Mouse (Mus musculus): Measurements from ENCODE around the gene Zfp677. TPM values are rescaled to one million over a fixed set of nuclear protein-coding genes. Genes with fewer than 3 reads are reported as not detected.
"Not testable (repeated sequence)": the region's sequence is repeated elsewhere in the genome, so short reads cannot be mapped to it uniquely, and the experiment has no call there.

Zfp677 gene
- polyA plus RNA-seq (2011; ENCODE audit: insufficient read length, low read depth, missing spikeins) = 3.1 and 5.4 TPM in 2 replicates

DNA sequence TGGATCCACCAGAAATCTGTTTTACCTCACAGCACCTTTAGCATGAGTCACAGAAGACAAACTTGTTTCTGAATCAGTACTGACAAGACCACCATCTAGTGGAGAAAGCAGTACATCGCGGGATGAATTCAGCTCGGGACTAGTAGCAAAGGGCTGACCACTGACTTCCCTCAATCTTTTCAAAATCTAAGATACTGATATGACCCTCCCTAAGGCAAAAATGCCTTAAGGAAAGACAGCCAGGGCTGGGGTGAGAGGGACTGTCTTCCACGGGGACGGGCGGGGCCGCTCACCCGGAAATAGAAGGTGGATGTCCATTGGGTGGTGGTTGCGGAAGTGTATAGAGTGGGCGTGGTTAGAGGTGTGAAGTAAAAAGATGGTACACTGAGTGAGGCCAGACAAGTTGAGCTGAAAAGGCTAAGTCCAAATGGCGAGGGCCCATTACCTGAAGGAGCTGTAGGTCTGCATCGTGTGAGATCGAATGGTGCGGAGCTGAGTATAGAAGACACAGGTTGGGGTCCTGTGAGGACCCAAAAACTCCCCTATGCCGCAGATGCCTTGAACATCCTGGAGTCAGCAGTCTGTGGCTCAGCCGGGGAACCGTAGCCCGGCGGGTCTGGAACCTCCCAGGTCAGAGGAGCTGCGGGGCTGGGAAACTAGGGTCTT is at the start of gene Zfp677:
Gene Zfp677, plus strand, starts transcription at position 358 of the 666 bp plus-strand sequence.
- Histone ChIP-seq H3K4me1 (ENCODE audit: control insufficient read depth, insufficient read depth, low read length) (no peaks in the 10 kb centered on the region), H3K27ac (ENCODE audit: insufficient read depth, low read length) (peak within 1 kb of the TSS; percentile 36; the same call in 1 of the 2 replicates), H3K4me3 (ENCODE audit: insufficient read depth, low read length) (peak within 1 kb of the TSS; percentile 50)
- no peak for TF ChIP-seq CTCF (IDR thresholded peaks at IDR 0.05; ENCODE audit: borderline replicate concordance, insufficient read depth, low read length)
- peak; percentile 68 for TF ChIP-seq POLR2A (IDR thresholded peaks at IDR 0.05; ENCODE audit: low read depth, low read length)

DNA sequence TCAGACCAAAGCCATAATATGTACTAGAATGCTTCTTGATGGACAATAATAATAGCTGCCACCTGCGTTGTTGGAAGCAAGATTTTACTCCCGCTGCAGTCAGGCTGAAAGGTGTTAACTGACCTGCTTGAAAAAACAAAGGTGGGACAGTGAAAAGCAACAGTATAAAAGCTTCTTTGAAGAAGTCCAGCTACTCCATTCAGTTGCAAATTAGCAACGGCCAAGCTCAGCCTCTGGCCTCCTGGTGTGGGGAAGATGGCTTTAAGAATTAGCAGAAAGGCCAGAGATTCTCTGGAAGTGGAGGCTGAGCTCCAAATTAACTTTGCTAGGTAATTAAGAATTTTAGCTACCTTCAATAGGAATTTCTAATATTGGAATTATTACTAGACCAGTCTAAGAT is 15.5 kb upstream of the Zfp677 start:
- H3K4me1 ChIP-seq (ENCODE audit: control insufficient read depth, insufficient read depth, low read length); H3K27ac ChIP-seq (ENCODE audit: insufficient read depth, low read length); H3K4me3 ChIP-seq (ENCODE audit: insufficient read depth, low read length): not testable (repeated sequence)

DNA sequence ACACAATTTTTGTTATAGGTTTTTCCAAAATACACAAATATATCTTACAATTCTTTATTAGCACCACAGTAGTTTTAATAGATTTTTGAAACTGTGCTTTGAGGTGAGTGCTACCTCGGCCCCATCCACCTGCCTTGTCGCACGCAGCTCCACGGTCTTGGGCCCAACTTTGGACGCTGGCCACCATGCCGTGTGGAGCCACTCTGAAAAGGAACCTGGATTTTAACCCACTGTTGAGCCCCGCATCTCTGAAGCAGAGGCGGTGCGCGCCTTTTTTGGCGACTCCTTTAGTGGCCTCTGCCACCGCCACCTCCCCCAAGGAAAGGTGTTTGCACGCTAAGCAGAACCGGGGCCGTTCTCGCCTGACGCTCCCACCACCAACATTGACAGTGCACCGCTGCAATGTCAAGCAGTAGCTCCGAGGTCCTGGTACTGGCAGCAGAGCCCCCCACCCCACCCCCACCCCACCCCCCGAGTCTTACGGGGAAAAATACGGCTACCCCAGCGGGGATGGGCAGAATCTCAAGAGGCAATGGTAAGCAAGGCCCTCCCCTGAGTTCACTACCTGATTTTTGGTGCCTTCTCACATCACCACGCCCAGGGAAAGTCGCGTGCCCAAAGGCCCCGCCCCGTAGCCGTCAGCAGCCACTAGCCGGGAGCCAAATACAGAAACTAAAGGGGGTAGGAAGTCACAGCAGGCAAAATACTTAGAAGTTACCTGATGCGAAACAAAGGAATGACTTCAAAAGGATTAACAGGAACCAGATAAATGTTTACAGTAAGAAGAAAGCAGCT is 13.4 kb upstream of the Zfp677 start:
- Histone ChIP-seq H3K4me1 (ENCODE audit: control insufficient read depth, insufficient read depth, low read length) (no peaks in the 10 kb centered on the region), H3K4me3 (ENCODE audit: insufficient read depth, low read length) (peak overlapping the region; percentile 8; the same call in 1 of the 2 replicates), H3K27ac (ENCODE audit: insufficient read depth, low read length) (no peak overlapping the region)
- TF ChIP-seq CTCF (IDR thresholded peaks at IDR 0.05; ENCODE audit: borderline replicate concordance, insufficient read depth, low read length) (no peak), POLR2A (IDR thresholded peaks at IDR 0.05; ENCODE audit: low read depth, low read length) (no peak)

DNA sequence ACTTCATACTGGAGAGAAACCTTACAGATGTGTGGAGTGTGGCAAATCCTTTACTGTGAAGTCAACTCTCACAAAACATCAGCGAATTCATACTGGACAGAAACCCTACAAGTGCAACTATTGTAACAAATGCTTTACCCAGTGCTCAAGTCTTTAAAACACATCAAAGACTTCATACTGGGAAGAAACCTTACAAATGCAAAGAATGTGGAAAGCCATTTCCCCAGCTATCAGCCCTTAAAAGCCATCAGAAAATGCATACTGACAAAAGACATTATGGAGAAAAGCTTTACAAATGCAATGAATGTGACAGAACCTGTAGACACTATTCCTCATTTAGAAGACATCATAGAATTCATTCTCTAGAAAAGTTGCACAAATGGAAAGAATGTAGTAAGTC is 8.2 kb upstream of the Zfp677 start:
- no peak overlapping the region for H3K4me3 ChIP-seq (ENCODE audit: insufficient read depth, low read length)
- no peak overlapping the region for H3K27ac ChIP-seq (ENCODE audit: insufficient read depth, low read length)
- TF ChIP-seq CTCF (IDR thresholded peaks at IDR 0.05; ENCODE audit: borderline replicate concordance, insufficient read depth, low read length) = no peak
- TF ChIP-seq POLR2A (IDR thresholded peaks at IDR 0.05; ENCODE audit: low read depth, low read length) = no peak
- H3K4me1 ChIP-seq (ENCODE audit: control insufficient read depth, insufficient read depth, low read length) = no peaks in the 10 kb centered on the region

DNA sequence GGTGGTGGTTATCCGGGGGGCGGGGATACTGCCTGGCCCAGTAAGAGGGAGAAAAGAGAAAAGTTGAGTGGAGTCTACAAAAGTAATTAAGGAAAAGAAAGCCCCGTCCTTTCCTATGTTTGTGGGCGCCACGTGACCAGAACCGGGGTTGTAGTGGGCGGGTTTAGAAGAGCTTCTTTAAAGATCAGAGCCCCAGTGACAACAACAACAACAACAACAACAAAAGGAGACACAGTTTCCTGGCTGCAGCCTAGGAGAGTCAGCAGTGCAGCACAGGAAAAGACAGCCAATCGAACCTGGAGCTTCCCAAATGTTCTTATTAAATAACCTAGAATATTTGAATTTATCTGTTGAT is 486 bp downstream of the Zfp677 start:
- Histone ChIP-seq H3K27ac (ENCODE audit: insufficient read depth, low read length) (no peak overlapping the region), H3K4me3 (ENCODE audit: insufficient read depth, low read length) (peak overlapping the region; percentile 50), H3K4me1 (ENCODE audit: control insufficient read depth, insufficient read depth, low read length) (no peaks in the 10 kb centered on the region)
- no peak for TF ChIP-seq POLR2A (IDR thresholded peaks at IDR 0.05; ENCODE audit: low read depth, low read length)
- TF ChIP-seq CTCF (IDR thresholded peaks at IDR 0.05; ENCODE audit: borderline replicate concordance, insufficient read depth, low read length) = no peak

DNA sequence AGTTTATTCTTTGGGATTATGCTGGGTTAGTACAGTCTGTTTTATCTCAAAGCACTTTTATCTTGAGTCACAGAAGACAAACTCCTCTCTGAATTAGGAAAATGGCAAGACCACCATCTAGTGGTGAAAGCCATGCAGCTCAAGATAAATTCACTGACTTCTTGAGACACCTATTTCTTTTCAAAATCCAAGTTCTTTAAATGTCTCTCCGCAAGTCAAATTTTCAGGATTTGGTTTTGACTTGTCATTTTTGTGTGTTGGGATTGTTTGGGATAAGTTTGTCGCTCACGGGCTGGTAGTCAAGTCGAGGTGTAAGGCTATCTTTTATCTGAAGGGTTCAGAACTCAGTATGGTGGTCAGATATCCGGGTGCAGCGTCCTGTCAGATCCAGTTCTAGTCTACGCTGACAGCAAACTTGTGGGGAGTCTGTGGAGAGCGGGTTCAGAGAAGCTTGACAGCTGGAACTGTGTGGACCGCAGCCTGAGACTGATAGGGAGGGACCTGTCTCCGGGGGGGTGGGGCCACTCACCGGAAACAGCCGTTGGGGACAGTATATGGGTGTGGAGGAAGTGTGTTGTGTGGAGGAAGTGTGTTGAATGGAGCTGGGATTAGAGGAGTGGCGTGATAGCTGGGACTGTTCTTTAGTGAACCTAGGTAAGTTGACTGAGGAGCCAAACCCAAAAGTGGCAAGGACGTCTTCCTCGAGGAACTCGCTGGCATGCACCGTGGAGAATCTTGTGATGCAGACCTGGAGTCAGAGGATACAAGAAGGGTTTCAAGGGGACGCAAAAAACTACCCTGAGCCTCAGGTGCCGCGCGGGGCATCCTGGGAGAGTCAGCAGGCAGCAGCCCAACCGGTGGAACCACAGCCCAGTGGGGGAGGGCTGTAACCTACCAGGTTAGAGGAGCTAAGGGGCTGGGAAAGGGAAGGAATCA is 39.4 kb downstream of the Zfp677 start, which contains the start of gene Zfp54:
Gene Zfp54, plus strand, starts transcription at position 564 of the 936 bp plus-strand sequence.
- TF ChIP-seq CTCF (IDR thresholded peaks at IDR 0.05; ENCODE audit: borderline replicate concordance, insufficient read depth, low read length) = no peak
- TF ChIP-seq POLR2A (IDR thresholded peaks at IDR 0.05; ENCODE audit: low read depth, low read length) = peak; percentile 85
- peak within 1 kb of the TSS; percentile 56 for H3K27ac ChIP-seq (ENCODE audit: insufficient read depth, low read length)
- no peaks in the 10 kb centered on the region for H3K4me1 ChIP-seq (ENCODE audit: control insufficient read depth, insufficient read depth, low read length)
- peak within 1 kb of the TSS; percentile 62 for H3K4me3 ChIP-seq (ENCODE audit: insufficient read depth, low read length)

DNA sequence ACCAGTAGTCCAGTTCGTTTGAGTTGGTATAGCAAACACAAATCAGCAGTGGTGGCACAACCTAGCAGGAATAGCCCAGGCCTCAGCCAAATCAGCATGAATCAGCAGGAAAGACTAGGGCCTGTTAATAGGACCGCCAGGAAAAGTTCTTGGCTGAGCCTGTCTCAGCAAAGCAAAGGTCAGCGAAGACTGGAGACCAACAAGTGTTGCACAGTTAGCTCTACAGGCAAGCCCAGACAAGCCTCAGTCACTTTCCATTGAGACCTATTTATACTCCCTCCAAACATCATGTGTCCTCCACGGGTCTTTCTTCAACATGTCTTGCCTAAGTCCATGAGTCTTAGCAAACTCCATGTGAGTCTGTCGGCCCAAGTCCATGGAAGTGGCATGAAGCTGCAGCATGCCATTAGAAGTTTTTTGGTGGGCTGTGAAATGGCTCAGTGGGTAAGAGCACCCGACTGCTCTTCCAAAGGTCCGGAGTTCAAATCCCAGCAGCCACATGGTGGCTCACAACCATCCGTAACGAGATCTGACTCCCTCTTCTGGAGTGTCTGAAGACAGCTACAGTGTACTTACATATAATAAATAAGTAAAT is 55.4 kb downstream of the Zfp677 start:
- H3K27ac ChIP-seq (ENCODE audit: insufficient read depth, low read length) = peak overlapping the region; percentile 4; the same call in 1 of the 2 replicates
- not testable (repeated sequence) for H3K4me1 ChIP-seq (ENCODE audit: control insufficient read depth, insufficient read depth, low read length); H3K4me3 ChIP-seq (ENCODE audit: insufficient read depth, low read length)

Other genes with a start within 250 kb of the Zfp677 start
- gene Vmn1r234, start 157.7 kb upstream of the Zfp677 start, polyA plus RNA-seq (2011; ENCODE audit: insufficient read length, low read depth, missing spikeins) = not detected in 2 replicates
- not detected in 2 replicates for gene Vmn1r235, start 127.3 kb upstream of the Zfp677 start, polyA plus RNA-seq (2011; ENCODE audit: insufficient read length, low read depth, missing spikeins)
- not detected in 2 replicates for gene Vmn1r236, start 100.8 kb upstream of the Zfp677 start, polyA plus RNA-seq (2011; ENCODE audit: insufficient read length, low read depth, missing spikeins)
- gene Vmn1r237, start 71.9 kb upstream of the Zfp677 start, polyA plus RNA-seq (2011; ENCODE audit: insufficient read length, low read depth, missing spikeins) = not detected in 2 replicates
- gene Zfp54, start 39.5 kb downstream of the Zfp677 start, polyA plus RNA-seq (2011; ENCODE audit: insufficient read length, low read depth, missing spikeins) = 3.6 and 5.3 TPM in 2 replicates
- gene Zfp51, start 66.6 kb downstream of the Zfp677 start, polyA plus RNA-seq (2011; ENCODE audit: insufficient read length, low read depth, missing spikeins) = 10.7 and 14.5 TPM in 2 replicates
- gene Zfp53, start 105.2 kb downstream of the Zfp677 start, polyA plus RNA-seq (2011; ENCODE audit: insufficient read length, low read depth, missing spikeins) = 10.8 and 14.7 TPM in 2 replicates
- 17.9 and 29.4 TPM in 2 replicates for gene Zfp52, start 151.8 kb downstream of the Zfp677 start, polyA plus RNA-seq (2011; ENCODE audit: insufficient read length, low read depth, missing spikeins)
- 23.9 and 28.2 TPM in 2 replicates for gene Zfp948, start 183.3 kb downstream of the Zfp677 start, polyA plus RNA-seq (2011; ENCODE audit: insufficient read length, low read depth, missing spikeins)